Mouse (Mus musculus) liver, postnatal 0 days (tissue): ENCODE results near the gene Etv4. TPM values are rescaled to one million over a fixed set of nuclear protein-coding genes. Genes with fewer than 3 reads are reported as not detected.

Source experiments
- ATAC-seq: fragments of 200-750 bp; cut with Nextera tagmentation; 2 replicates; pipeline ENCODE4 v1.8.0; 2017; ENCODE audit warnings: mild to moderate bottlenecking, moderate library complexity
- DNase-seq: peaks from one replicate; pipeline ENCODE4 v3.0.0-alpha.2; 2016
- H3K27ac ChIP-seq: fragments of 300-500 bp; sonication (generic); 2 replicates; pipeline ENCODE4 v1.5.1; 2014; ENCODE audit warnings: antibody characterized with exemption, moderate library complexity, mild to moderate bottlenecking, low read depth
- H3K27me3 ChIP-seq: fragments of 300-500 bp; sonication (generic); 2 replicates; pipeline ENCODE4 v1.6.1; 2014; ENCODE audit warnings: low read length, control low read depth, mixed read lengths; ENCODE audit not compliant: insufficient read depth
- H3K36me3 ChIP-seq: fragments of 300-500 bp; sonication (generic); replicated peaks from 2 replicates; pipeline ENCODE4 v1.6.1; 2014; ENCODE audit warnings: mild to moderate bottlenecking, control low read depth, low read length, moderate library complexity, mixed read lengths; ENCODE audit not compliant: insufficient read depth
- H3K4me1 ChIP-seq: fragments of 300-500 bp; sonication (generic); 2 replicates; pipeline ENCODE4 v1.6.1; 2014; ENCODE audit warnings: antibody characterized with exemption, mild to moderate bottlenecking, control low read depth; ENCODE audit not compliant: insufficient read depth
- H3K4me2 ChIP-seq: fragments of 300-500 bp; sonication (generic); 2 replicates; pipeline ENCODE4 v1.6.1; 2014; ENCODE audit warnings: low read depth, mild to moderate bottlenecking, low read length, moderate library complexity, mixed read lengths
- H3K4me3 ChIP-seq: fragments of 300-500 bp; sonication (generic); 2 replicates; pipeline ENCODE4 v1.5.1; 2014; ENCODE audit warnings: low read depth, low read length
- H3K9ac ChIP-seq: fragments of 300-500 bp; sonication (generic); replicated peaks from 2 replicates; pipeline ENCODE4 v1.6.1; 2014; ENCODE audit warnings: mild to moderate bottlenecking, moderate library complexity
- H3K9me3 ChIP-seq: fragments of 300-500 bp; sonication (generic); 2 replicates; pipeline ENCODE4 v1.6.1; 2016; ENCODE audit warnings: mild to moderate bottlenecking, control low read depth, low read length, mixed read lengths
- CTCF ChIP-seq: sonication (generic); IDR thresholded peaks from 2 replicates; pipeline ENCODE4 v1.5.1; 2016; ENCODE audit warnings: antibody characterized with exemption, low read depth
- EP300 ChIP-seq: IDR thresholded peaks from 2 replicates; pipeline ENCODE4 v1.6.1; 2016; ENCODE audit warnings: antibody characterized with exemption, low read depth, mild to moderate bottlenecking
- WGBS: fragments of 180-500 bp; shearing (Covaris S2); extraction: QIAGEN DNeasy Blood & Tissue Kit; methylation state at CpG from one replicate; pipeline ENCODE4 v1.1.7; 2014; ENCODE audit not compliant: insufficient replicate concordance; 5-methylcytosine and 5-hydroxymethylcytosine counted together
- polyA plus RNA-seq: library from polyadenylated mRNA; unstranded; fragments of >200 nt; fragmentation: Nextera tagmentation; extraction: Ambion mirVana; gene quantifications from 2 replicates; pipeline ENCODE4 v1.2.1, GENCODE M21; 2015

The Etv4 gene
- polyA plus RNA-seq, 1 experiment from 2014 or later, result 0.15 TPM

- 91% methylated on average over 12 of the region's 12 CpGs for WGBS
- no peak for DNase-seq
- Histone ChIP-seq H3K36me3 (peaks cover 34% of the 10 kb centered on the region), H3K27me3 (0 out of 2 replicates have a peak, but pooled peaks cover 10% of the 10 kb centered on the region), H3K4me3 (no peak overlapping the region), H3K9me3 (no peaks in the 10 kb centered on the region), H3K4me2 (no peak overlapping the region), H3K27ac (no peak overlapping the region), H3K4me1 (0 out of 2 replicates have a peak, but pooled peaks cover 4% of the 10 kb centered on the region), H3K9ac (no peak overlapping the region)
- no peak for ATAC-seq
- TF ChIP-seq CTCF (no peak), EP300 (no peak)
Measured at GRCm38 (mm10) chr11:101770266-101770665, 14.9 kb downstream of the Etv4 start.

GRCm38 (mm10) chr11:101768721-101769120, 16.4 kb downstream of the Etv4 start:
- Histone ChIP-seq H3K4me2 (no peak overlapping the region), H3K27ac (no peak overlapping the region), H3K9ac (no peak overlapping the region), H3K36me3 (peaks cover 46% of the 10 kb centered on the region), H3K4me1 (0 out of 2 replicates have a peak, but pooled peaks cover 4% of the 10 kb centered on the region), H3K9me3 (no peaks in the 10 kb centered on the region), H3K27me3 (0 out of 2 replicates have a peak, but pooled peaks cover 4% of the 10 kb centered on the region), H3K4me3 (no peak overlapping the region)
- ATAC-seq (no peak), DNase-seq (no peak)
- 83% methylated on average over 6 of the region's 6 CpGs for WGBS
- TF ChIP-seq CTCF, result no peak

- peaks cover 53% of the 10 kb centered on the region for H3K36me3 ChIP-seq
- TF ChIP-seq CTCF (no peak), EP300 (no peak)
- H3K4me2 ChIP-seq, result no peak overlapping the region
- no peak overlapping the region for H3K27ac ChIP-seq
- no peak for DNase-seq
- H3K4me3 ChIP-seq, result no peak overlapping the region
- no peaks in the 10 kb centered on the region for H3K9me3 ChIP-seq
- no peaks in the 10 kb centered on the region for H3K4me1 ChIP-seq
- WGBS, result 89% methylated on average over 5 of the region's 5 CpGs
- H3K9ac ChIP-seq, result no peak overlapping the region
- ATAC-seq, result no peak
- no peaks in the 10 kb centered on the region for H3K27me3 ChIP-seq
Measured at GRCm38 (mm10) chr11:101767326-101767725, 17.8 kb downstream of the Etv4 start.

GRCm38 (mm10) chr11:101764546-101764945, 20.6 kb downstream of the Etv4 start:
- DNase-seq, result no peak
- Histone ChIP-seq H3K27ac (no peak overlapping the region), H3K4me3 (no peak overlapping the region), H3K9me3 (no peaks in the 10 kb centered on the region), H3K4me2 (no peak overlapping the region), H3K27me3 (no peaks in the 10 kb centered on the region), H3K9ac (no peak overlapping the region), H3K36me3 (peaks cover 67% of the 10 kb centered on the region), H3K4me1 (no peaks in the 10 kb centered on the region)
- no peak for ATAC-seq
- TF ChIP-seq EP300, result no peak
- no peak for TF ChIP-seq CTCF
- WGBS, result 90% methylated on average over 8 of the region's 8 CpGs

GRCm38 (mm10) chr11:101763723-101764122, 21.4 kb downstream of the Etv4 start:
- WGBS, result 48% methylated on average over 7 of the region's 7 CpGs
- Histone ChIP-seq H3K27ac (no peak overlapping the region), H3K9ac (no peak overlapping the region), H3K27me3 (no peaks in the 10 kb centered on the region), H3K4me2 (no peak overlapping the region), H3K4me3 (no peak overlapping the region), H3K9me3 (no peaks in the 10 kb centered on the region), H3K36me3 (peaks cover 73% of the 10 kb centered on the region), H3K4me1 (no peaks in the 10 kb centered on the region)
- TF ChIP-seq EP300, result no peak
- TF ChIP-seq CTCF, result peak; percentile 79
- DNase-seq (no peak), ATAC-seq (0 out of 2 replicates have a peak, but pooled peaks have one; percentile 25)

- DNase-seq (no peak), ATAC-seq (peak; percentile 41)
- H3K4me3 ChIP-seq, result no peak overlapping the region
- no peak overlapping the region for H3K9ac ChIP-seq
- H3K27me3 ChIP-seq, result no peaks in the 10 kb centered on the region
- H3K36me3 ChIP-seq, result peaks cover 72% of the 10 kb centered on the region
- H3K9me3 ChIP-seq, result no peaks in the 10 kb centered on the region
- H3K27ac ChIP-seq, result peak overlapping the region; percentile 46; the same call in 1 of the 2 replicates
- TF ChIP-seq EP300 (peak; percentile 21; the same call in 1 of the 2 replicates), CTCF (no peak)
- no peak overlapping the region for H3K4me2 ChIP-seq
- no peaks in the 10 kb centered on the region for H3K4me1 ChIP-seq
- WGBS, result 61% methylated on average over 3 of the region's 3 CpGs
Measured at GRCm38 (mm10) chr11:101759530-101759929, 25.6 kb downstream of the Etv4 start.

- Histone ChIP-seq H3K36me3 (peaks cover 76% of the 10 kb centered on the region), H3K27ac (no peak overlapping the region), H3K9ac (no peak overlapping the region), H3K9me3 (no peaks in the 10 kb centered on the region), H3K4me2 (no peak overlapping the region), H3K4me1 (no peaks in the 10 kb centered on the region), H3K27me3 (no peaks in the 10 kb centered on the region), H3K4me3 (no peak overlapping the region)
- no peak for ATAC-seq
- WGBS, result 84% methylated on average over 5 of the region's 5 CpGs
- no peak for DNase-seq
- TF ChIP-seq EP300 (no peak), CTCF (no peak)
Measured at GRCm38 (mm10) chr11:101758431-101758830, 26.7 kb downstream of the Etv4 start.
